Mouse (Mus musculus): ENCODE measurements around the gene Atl3. TPM values are rescaled to one million over a fixed set of nuclear protein-coding genes. Genes with fewer than 3 reads are reported as not detected.

Atl3 gene
- total and polyA plus RNA-seq, 2 experiments from 2014 or later: 6.3 to 17.1 TPM

DNA sequence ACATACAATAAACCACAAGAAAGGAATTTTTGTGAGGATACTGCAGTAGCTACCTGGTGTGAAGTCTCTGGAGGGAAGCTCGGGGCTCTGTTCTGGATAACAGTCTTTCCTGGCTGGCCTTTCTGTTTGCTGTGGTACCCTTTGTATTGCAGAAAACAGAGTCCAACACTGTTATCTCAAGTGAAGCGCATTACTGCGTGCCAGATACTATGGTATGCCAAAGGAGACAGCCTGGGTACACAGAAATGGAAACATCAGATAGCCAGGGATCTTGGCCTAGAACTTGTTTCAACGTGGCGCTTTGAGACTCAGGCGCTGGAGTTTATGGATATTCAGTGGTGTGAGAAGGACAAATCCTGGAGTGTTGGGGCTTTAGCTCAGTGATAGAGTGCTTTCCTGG is 91.9 kb downstream of the Atl3 start:
- Histone ChIP-seq H3K4me2 (ENCODE audit: low read depth, low read length) (no peak overlapping the region), H3K27me3 (ENCODE audit: control insufficient read depth, insufficient read depth, low read length) (no peaks in the 10 kb centered on the region), H3K4me3 (ENCODE audit: low read depth, low read length) (no peak overlapping the region), H3K27ac (ENCODE audit: low read depth) (peak overlapping the region; percentile 52), H3K9me3 (replicated peaks; ENCODE audit: control insufficient read depth, low read length) (0 out of 2 replicates have a peak, but pooled peaks cover 3% of the 10 kb centered on the region), H3K4me1 (ENCODE audit: control insufficient read depth, insufficient read depth) (peaks cover 32% of the 10 kb centered on the region), H3K9ac (replicated peaks; ENCODE audit: low read depth, low read length) (no peak overlapping the region), H3K36me3 (replicated peaks; ENCODE audit: control insufficient read depth, insufficient read depth, low read length) (peaks cover 3% of the 10 kb centered on the region; the same call in 1 of the 2 replicates)
- TF ChIP-seq CTCF (IDR thresholded peaks at IDR 0.05; ENCODE audit: low read depth) (no peak), EP300 (IDR thresholded peaks at IDR 0.05; ENCODE audit: low read depth) (no peak)
- DNase-seq (ENCODE audit: low spot score): no peak
- no peak for ATAC-seq (ENCODE audit: insufficient read depth, low read depth)
- 51% methylated on average over 6 of the region's 6 CpGs for WGBS

Other genes starting within 250 kb of the Atl3 start
- 18.5 and 40.0 TPM in 2 replicates for gene Rcor2, start 226.7 kb upstream of the Atl3 start, total RNA-seq (2014; rRNA removed; ENCODE audit: low replicate concordance)
- 8.5 and 9.7 TPM in 2 replicates for gene Rcor2, start 226.7 kb upstream of the Atl3 start, polyA plus RNA-seq (2015; fragmentation: Nextera tagmentation; extraction: Ambion mirVana)
- 33.6 and 35.2 TPM in 2 replicates for gene Mark2, start 152.2 kb upstream of the Atl3 start, total RNA-seq (2014; rRNA removed; ENCODE audit: low replicate concordance)
- 17.8 and 19.3 TPM in 2 replicates for gene Mark2, start 152.2 kb upstream of the Atl3 start, polyA plus RNA-seq (2015; fragmentation: Nextera tagmentation; extraction: Ambion mirVana)
- 22.0 and 38.7 TPM in 2 replicates for gene Spindoc, start 111.0 kb upstream of the Atl3 start, total RNA-seq (2014; rRNA removed; ENCODE audit: low replicate concordance)
- 11.7 and 13.7 TPM in 2 replicates for gene Spindoc, start 111.0 kb upstream of the Atl3 start, polyA plus RNA-seq (2015; fragmentation: Nextera tagmentation; extraction: Ambion mirVana)
- 29.6 and 44.0 TPM in 2 replicates for gene 2700081O15Rik, start 76.4 kb upstream of the Atl3 start, total RNA-seq (2014; rRNA removed; ENCODE audit: low replicate concordance)
- gene 2700081O15Rik, start 76.4 kb upstream of the Atl3 start, polyA plus RNA-seq (2015; fragmentation: Nextera tagmentation; extraction: Ambion mirVana): 2.1 and 2.3 TPM in 2 replicates
- gene Rtn3, start 10.8 kb upstream of the Atl3 start, total RNA-seq (2014; rRNA removed; ENCODE audit: low replicate concordance): 67.7 and 70.4 TPM in 2 replicates
- 99.7 and 105 TPM in 2 replicates for gene Rtn3, start 10.8 kb upstream of the Atl3 start, polyA plus RNA-seq (2015; fragmentation: Nextera tagmentation; extraction: Ambion mirVana)
- 41.6 and 45.6 TPM in 2 replicates for gene Pla2g16, start 63.4 kb downstream of the Atl3 start, total RNA-seq (2014; rRNA removed; ENCODE audit: low replicate concordance)
- gene Pla2g16, start 63.4 kb downstream of the Atl3 start, polyA plus RNA-seq (2015; fragmentation: Nextera tagmentation; extraction: Ambion mirVana): 69.2 and 74.1 TPM in 2 replicates
- gene Lgals12, start 113.2 kb downstream of the Atl3 start, total RNA-seq (2014; rRNA removed; ENCODE audit: low replicate concordance): not detected in 2 replicates
- gene Lgals12, start 113.2 kb downstream of the Atl3 start, polyA plus RNA-seq (2015; fragmentation: Nextera tagmentation; extraction: Ambion mirVana): 0.04 and 0.05 TPM in 2 replicates
- not detected in 2 replicates for gene Hrasls5, start 118.5 kb downstream of the Atl3 start, total RNA-seq (2014; rRNA removed; ENCODE audit: low replicate concordance)
- not detected in 2 replicates for gene Hrasls5, start 118.5 kb downstream of the Atl3 start, polyA plus RNA-seq (2015; fragmentation: Nextera tagmentation; extraction: Ambion mirVana)
- gene Slc22a19, start 217.3 kb downstream of the Atl3 start, total RNA-seq (2014; rRNA removed; ENCODE audit: low replicate concordance): not detected in 2 replicates
- not detected in 2 replicates for gene Slc22a19, start 217.3 kb downstream of the Atl3 start, polyA plus RNA-seq (2015; fragmentation: Nextera tagmentation; extraction: Ambion mirVana)

Measured in heart, postnatal 0 days (tissue).